Mouse (Mus musculus): Measurements from ENCODE around the gene Prpsap1. TPM values are rescaled to one million over a fixed set of nuclear protein-coding genes. Genes with fewer than 3 reads are reported as not detected.
A peak's percentile ranks its signal among the peaks of the same experiment; 100 is the strongest.

Gene Prpsap1
- 164 and 179 TPM in 2 replicates for polyA plus RNA-seq (2016; fragmentation: Nextera tagmentation; extraction: Ambion mirVana)

DNA sequence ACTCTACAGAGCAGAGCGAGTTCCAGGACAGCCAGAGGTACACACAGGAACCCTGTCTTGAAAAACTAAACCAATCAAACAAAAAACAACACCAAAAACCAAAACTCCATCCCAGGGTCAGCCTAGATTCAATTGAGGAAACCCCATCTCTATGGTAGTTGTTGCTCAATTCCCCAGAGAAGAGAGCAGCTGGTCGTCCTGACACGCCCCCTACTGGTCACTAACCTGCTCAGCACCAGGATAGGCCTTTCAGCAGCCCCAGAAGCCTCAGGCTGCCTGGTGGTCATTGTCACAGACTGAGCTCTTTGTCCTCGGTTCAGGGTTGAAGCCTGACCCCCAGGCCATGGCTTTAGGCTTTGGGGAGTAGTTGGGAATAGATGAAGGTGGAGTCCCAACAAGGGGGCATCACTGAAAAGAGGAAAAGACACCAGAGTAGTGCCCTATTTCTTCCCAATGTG is at the start of gene Prpsap1:
TSS of gene Prpsap1 (minus strand) at position 408 of the 458 bp plus-strand sequence.
- Histone ChIP-seq H3K27me3 (no peaks in the 10 kb centered on the region), H3K9me3 (replicated peaks) (no peaks in the 10 kb centered on the region), H3K9ac (no peak within 1 kb of the TSS), H3K27ac (peak within 1 kb of the TSS; percentile 52), H3K36me3 (no peaks in the 10 kb centered on the region), H3K4me1 (peaks cover 19% of the 10 kb centered on the region), H3K4me2 (replicated peaks) (no peak within 1 kb of the TSS), H3K4me3 (no peak within 1 kb of the TSS)
- WGBS = 25% methylated on average over 4 of the region's 4 CpGs
- no peak for ATAC-seq (ENCODE audit: low FRiP score)

GRCm38 (mm10) chr11:116543110-116543509 is 49.1 kb upstream of the Prpsap1 start:
- H3K36me3 ChIP-seq = peaks cover 93% of the 10 kb centered on the region
- H3K4me1 ChIP-seq = no peaks in the 10 kb centered on the region
- ATAC-seq (ENCODE audit: low FRiP score) = 0 out of 2 replicates have a peak, but pooled peaks have one; percentile 18
- 83% methylated on average over 4 of the region's 4 CpGs for WGBS
- no peak overlapping the region for H3K9ac ChIP-seq
- H3K27me3 ChIP-seq = no peaks in the 10 kb centered on the region
- no peak overlapping the region for H3K27ac ChIP-seq
- H3K9me3 ChIP-seq (replicated peaks) = no peaks in the 10 kb centered on the region
- H3K4me2 ChIP-seq (replicated peaks) = no peak overlapping the region
- no peak overlapping the region for H3K4me3 ChIP-seq

GRCm38 (mm10) chr11:116541183-116541582 is 47.2 kb upstream of the Prpsap1 start:
- Histone ChIP-seq H3K27me3 (peaks cover 1% of the 10 kb centered on the region; the same call in 1 of the 2 replicates), H3K9ac (no peak overlapping the region), H3K9me3 (replicated peaks) (no peaks in the 10 kb centered on the region), H3K36me3 (peaks cover 92% of the 10 kb centered on the region), H3K27ac (no peak overlapping the region), H3K4me3 (no peak overlapping the region), H3K4me2 (replicated peaks) (no peak overlapping the region), H3K4me1 (no peaks in the 10 kb centered on the region)
- WGBS = 95% methylated on average over 11 of the region's 11 CpGs
- ATAC-seq (ENCODE audit: low FRiP score) = no peak

DNA sequence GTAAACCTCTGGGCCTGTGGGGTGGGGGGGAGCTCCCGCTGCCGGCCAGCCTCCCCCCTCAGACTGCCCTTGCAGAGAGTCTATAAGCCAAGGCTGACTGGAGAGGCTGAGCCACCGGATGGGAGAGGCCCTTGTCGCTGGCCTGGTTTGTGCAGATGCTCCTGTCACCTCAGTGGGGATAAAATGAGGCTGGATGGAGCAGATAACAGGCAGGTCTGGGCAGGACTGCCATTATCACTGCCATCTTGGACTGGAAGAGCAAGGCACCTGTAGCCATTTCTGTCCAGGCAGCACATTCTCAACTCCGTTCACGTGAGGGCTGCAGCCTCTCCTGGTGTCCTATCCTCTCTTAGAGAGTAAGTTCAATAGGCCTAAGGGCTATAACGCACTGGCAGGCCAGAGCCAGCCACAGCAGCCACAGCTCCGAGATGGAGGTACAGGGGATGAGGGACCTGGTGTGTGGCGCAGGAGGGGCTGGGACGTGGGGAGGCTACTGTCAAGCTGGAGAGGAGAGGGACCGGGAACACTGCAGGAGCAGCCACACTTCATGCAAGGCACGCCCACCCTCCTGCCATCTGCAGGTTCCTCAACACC is 44.2 kb upstream of the Prpsap1 start:
- no peak overlapping the region for H3K27ac ChIP-seq
- peaks cover 30% of the 10 kb centered on the region for H3K27me3 ChIP-seq
- WGBS = 76% methylated on average over 12 of the region's 12 CpGs
- H3K9me3 ChIP-seq (replicated peaks) = no peaks in the 10 kb centered on the region
- no peak overlapping the region for H3K4me2 ChIP-seq (replicated peaks)
- H3K9ac ChIP-seq = no peak overlapping the region
- no peak overlapping the region for H3K4me3 ChIP-seq
- peaks cover 11% of the 10 kb centered on the region for H3K4me1 ChIP-seq
- no peak for ATAC-seq (ENCODE audit: low FRiP score)
- H3K36me3 ChIP-seq = peaks cover 66% of the 10 kb centered on the region

DNA sequence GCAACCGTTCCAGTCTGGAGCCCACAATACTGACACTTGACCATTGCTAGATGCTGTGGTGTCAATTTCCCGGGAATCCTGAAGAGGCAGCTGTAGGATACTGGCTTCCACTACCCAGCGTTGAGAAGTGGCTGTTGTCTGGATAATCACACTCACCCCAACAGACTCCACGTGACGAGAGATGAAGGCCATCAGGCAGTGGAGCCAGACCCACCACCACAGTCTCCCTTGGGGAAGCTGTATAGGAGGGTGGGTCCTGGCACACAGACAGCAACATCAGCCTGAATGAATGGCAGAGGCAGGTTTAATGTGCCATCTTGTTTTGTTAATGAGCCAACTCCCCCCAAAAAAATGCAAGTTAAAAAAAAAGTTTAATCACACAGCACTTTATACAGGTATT is 43.4 kb upstream of the Prpsap1 start:
- Histone ChIP-seq H3K27ac (no peak overlapping the region), H3K27me3 (peaks cover 39% of the 10 kb centered on the region), H3K4me1 (peaks cover 20% of the 10 kb centered on the region), H3K9me3 (replicated peaks) (no peaks in the 10 kb centered on the region), H3K4me2 (replicated peaks) (no peak overlapping the region), H3K9ac (no peak overlapping the region), H3K4me3 (no peak overlapping the region), H3K36me3 (peaks cover 58% of the 10 kb centered on the region)
- WGBS = 77% methylated on average over 5 of the region's 5 CpGs
- no peak for ATAC-seq (ENCODE audit: low FRiP score)

DNA sequence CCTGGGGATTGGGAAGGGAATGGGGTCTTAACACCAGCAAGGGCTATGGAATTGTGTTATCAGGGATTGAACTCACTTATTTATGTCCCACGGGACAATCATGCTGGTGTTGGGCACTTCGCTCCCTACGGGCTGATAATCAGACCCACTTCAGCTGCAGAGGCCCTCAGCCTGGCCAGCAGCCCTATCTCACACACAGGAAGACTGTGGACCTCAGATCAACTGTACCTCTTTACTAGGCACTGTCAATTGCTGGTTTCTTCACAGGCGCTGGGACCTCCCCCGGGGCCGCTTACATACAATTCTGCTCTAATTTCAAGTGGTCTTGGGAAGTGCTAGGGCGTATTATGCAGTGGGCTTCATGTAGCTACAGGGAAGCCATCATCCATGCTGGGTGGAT is 42.7 kb upstream of the Prpsap1 start:
- H3K9me3 ChIP-seq (replicated peaks) = no peaks in the 10 kb centered on the region
- no peak for ATAC-seq (ENCODE audit: low FRiP score)
- peaks cover 46% of the 10 kb centered on the region for H3K27me3 ChIP-seq
- H3K27ac ChIP-seq = no peak overlapping the region
- H3K4me3 ChIP-seq = no peak overlapping the region
- WGBS = 90% methylated on average over 7 of the region's 7 CpGs
- peaks cover 27% of the 10 kb centered on the region for H3K4me1 ChIP-seq
- no peak overlapping the region for H3K9ac ChIP-seq
- peaks cover 51% of the 10 kb centered on the region for H3K36me3 ChIP-seq
- H3K4me2 ChIP-seq (replicated peaks) = no peak overlapping the region

- peaks cover 27% of the 10 kb centered on the region for H3K36me3 ChIP-seq
- 20% methylated on average over 20 of the region's 20 CpGs for WGBS
- H3K27me3 ChIP-seq = peaks cover 65% of the 10 kb centered on the region
- H3K9me3 ChIP-seq (replicated peaks) = no peaks in the 10 kb centered on the region
- peaks cover 45% of the 10 kb centered on the region for H3K4me1 ChIP-seq
- ATAC-seq (ENCODE audit: low FRiP score) = peak; percentile 39; the same call in 1 of the 2 replicates
- H3K27ac ChIP-seq = 0 out of 2 replicates have a peak overlapping the region, but pooled peaks have one; percentile 17
- H3K9ac ChIP-seq = peak overlapping the region; percentile 59; the same call in 1 of the 2 replicates
- H3K4me3 ChIP-seq = peak overlapping the region; percentile 42
- peak overlapping the region; percentile 82 for H3K4me2 ChIP-seq (replicated peaks)
These were observed 40.3 kb upstream of the Prpsap1 start for GRCm38 (mm10) chr11:116534154-116534865.

DNA sequence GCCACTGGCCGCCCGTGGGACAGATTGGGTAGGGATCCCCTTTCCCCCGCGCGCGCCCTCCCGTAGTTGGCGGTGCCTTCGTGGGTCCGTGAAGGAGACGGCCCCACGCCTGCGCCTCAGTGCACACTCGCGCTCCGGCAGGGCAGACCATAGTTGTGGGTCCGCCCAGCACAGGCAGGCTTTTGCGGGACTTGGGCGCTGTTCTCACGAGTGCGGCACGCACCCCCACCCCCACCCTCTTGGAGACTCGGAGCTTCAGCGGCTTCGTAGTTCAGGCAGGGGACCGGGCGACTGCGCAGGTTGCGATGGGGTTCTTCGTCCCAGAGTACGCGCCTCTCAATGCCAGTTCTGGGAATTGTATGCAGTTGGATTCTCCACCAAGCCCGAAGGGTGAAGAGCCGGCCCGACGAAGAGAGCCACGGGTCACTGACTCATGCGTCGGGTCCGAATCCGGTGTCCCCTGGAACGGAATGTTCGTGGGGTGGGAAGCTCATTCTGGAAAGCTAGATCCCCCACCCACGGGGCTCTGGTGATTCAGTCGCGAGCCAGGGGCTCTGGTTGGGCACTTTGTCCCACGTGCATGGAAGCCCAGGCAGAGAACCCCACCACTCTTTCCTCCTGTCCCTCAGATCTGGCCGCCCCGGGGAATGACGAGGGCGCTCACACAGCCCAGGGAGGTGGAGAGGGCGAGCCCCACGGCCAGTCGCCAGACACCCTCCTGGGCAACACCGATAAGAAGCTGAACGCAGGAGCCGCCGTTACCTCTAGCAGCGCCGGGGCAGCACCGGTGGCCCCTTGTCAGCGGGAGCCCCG is 39.5 kb upstream of the Prpsap1 start:
- H3K4me3 ChIP-seq = peak overlapping the region; percentile 42
- peak; percentile 29 for ATAC-seq (ENCODE audit: low FRiP score)
- peaks cover 65% of the 10 kb centered on the region for H3K27me3 ChIP-seq
- H3K4me1 ChIP-seq = peaks cover 45% of the 10 kb centered on the region
- peak overlapping the region; percentile 82 for H3K4me2 ChIP-seq (replicated peaks)
- peaks cover 20% of the 10 kb centered on the region for H3K36me3 ChIP-seq
- no peaks in the 10 kb centered on the region for H3K9me3 ChIP-seq (replicated peaks)
- H3K9ac ChIP-seq = peak overlapping the region; percentile 59
- no peak overlapping the region; the same call in 1 of the 2 replicates for H3K27ac ChIP-seq
- 2% methylated on average over 63 of the region's 63 CpGs for WGBS

DNA sequence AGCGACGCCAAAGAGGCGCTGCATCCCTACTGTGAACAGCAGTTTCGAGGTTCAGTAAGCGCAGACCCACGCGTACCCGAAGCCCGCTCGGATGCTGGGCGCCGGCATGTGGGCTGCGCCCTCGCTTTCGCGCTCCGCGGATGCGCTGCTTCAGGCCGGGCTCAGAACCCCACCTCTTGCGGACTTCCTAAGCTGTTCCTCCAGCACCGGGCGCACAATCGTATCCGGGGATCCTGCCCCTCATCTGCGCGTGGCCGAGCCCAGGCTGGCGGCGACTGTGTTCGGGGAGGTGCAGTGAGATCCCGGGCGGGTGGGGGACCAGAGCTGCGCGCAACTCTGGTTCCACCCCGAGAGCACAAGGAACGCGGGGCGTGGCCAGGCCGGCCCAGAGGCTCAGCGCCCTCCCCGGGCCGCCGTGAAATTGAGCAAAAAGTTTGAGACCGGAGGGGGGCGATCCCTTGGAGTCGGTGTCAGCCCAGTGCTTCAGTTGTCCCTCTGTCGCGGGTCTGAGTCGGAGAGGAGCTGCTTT is 38.9 kb upstream of the Prpsap1 start:
- peak overlapping the region; percentile 59 for H3K9ac ChIP-seq
- peak overlapping the region; percentile 82 for H3K4me2 ChIP-seq (replicated peaks)
- H3K36me3 ChIP-seq = peaks cover 13% of the 10 kb centered on the region
- H3K9me3 ChIP-seq (replicated peaks) = no peaks in the 10 kb centered on the region
- H3K4me1 ChIP-seq = peaks cover 45% of the 10 kb centered on the region
- H3K4me3 ChIP-seq = peak overlapping the region; percentile 42
- under 1% methylated on average over 50 of the region's 50 CpGs for WGBS
- peak; percentile 21; the same call in 1 of the 2 replicates for ATAC-seq (ENCODE audit: low FRiP score)
- H3K27me3 ChIP-seq = peaks cover 65% of the 10 kb centered on the region
- 0 out of 2 replicates have a peak overlapping the region, but pooled peaks have one; percentile 23 for H3K27ac ChIP-seq

GRCm38 (mm10) chr11:116532262-116532809 is 38.3 kb upstream of the Prpsap1 start:
- Histone ChIP-seq H3K4me3 (peak overlapping the region; percentile 42), H3K36me3 (peaks cover 11% of the 10 kb centered on the region; the same call in 1 of the 2 replicates), H3K27ac (0 out of 2 replicates have a peak overlapping the region, but pooled peaks have one; percentile 23), H3K9ac (peak overlapping the region; percentile 59), H3K27me3 (peaks cover 65% of the 10 kb centered on the region), H3K9me3 (replicated peaks) (no peaks in the 10 kb centered on the region), H3K4me2 (replicated peaks) (peak overlapping the region; percentile 82), H3K4me1 (peaks cover 45% of the 10 kb centered on the region)
- ATAC-seq (ENCODE audit: low FRiP score) = no peak
- WGBS = under 1% methylated on average over 30 of the region's 30 CpGs

GRCm38 (mm10) chr11:116531371-116532191 is 37.6 kb upstream of the Prpsap1 start:
- H3K4me3 ChIP-seq = peak overlapping the region; percentile 42
- H3K27ac ChIP-seq = peak overlapping the region; percentile 40; the same call in 1 of the 2 replicates
- H3K36me3 ChIP-seq = 0 out of 2 replicates have a peak, but pooled peaks cover 6% of the 10 kb centered on the region
- peak overlapping the region; percentile 59 for H3K9ac ChIP-seq
- H3K4me2 ChIP-seq (replicated peaks) = peak overlapping the region; percentile 82
- no peaks in the 10 kb centered on the region for H3K9me3 ChIP-seq (replicated peaks)
- no peak for ATAC-seq (ENCODE audit: low FRiP score)
- WGBS = 3% methylated on average over 48 of the region's 48 CpGs
- peaks cover 65% of the 10 kb centered on the region for H3K27me3 ChIP-seq
- peaks cover 45% of the 10 kb centered on the region for H3K4me1 ChIP-seq

Data from hindbrain, embryonic 12.5 days (tissue).